Mouse (Mus musculus) liver, embryonic 15.5 days (tissue): ENCODE data around the gene Hivep3. TPM values are rescaled to one million over a fixed set of nuclear protein-coding genes. Genes with fewer than 3 reads are reported as not detected.

Experiments used
- ATAC-seq: fragments of 200-750 bp; cut with Nextera tagmentation; 2 replicates; pipeline ENCODE4 v1.8.0; 2017; ENCODE audit warnings: moderate number of reproducible peaks, mild to moderate bottlenecking, moderate library complexity; ENCODE audit not compliant: insufficient read depth
- H3K27ac ChIP-seq: fragments of 300-500 bp; sonication (generic); replicated peaks from 2 replicates; pipeline ENCODE4 v1.5.1; 2015; ENCODE audit warnings: mild to moderate bottlenecking, inconsistent platforms
- H3K27me3 ChIP-seq: fragments of 300-500 bp; sonication (generic); 2 replicates; pipeline ENCODE4 v1.6.1; 2015; ENCODE audit warnings: mild to moderate bottlenecking, inconsistent platforms
- H3K36me3 ChIP-seq: fragments of 300-500 bp; sonication (generic); replicated peaks from 2 replicates; pipeline ENCODE4 v1.6.1; 2015; ENCODE audit warnings: moderate library complexity, mild to moderate bottlenecking, inconsistent platforms
- H3K4me1 ChIP-seq: fragments of 300-500 bp; sonication (generic); replicated peaks from 2 replicates; pipeline ENCODE4 v1.6.1; 2015; ENCODE audit warnings: inconsistent platforms
- H3K4me2 ChIP-seq: fragments of 300-500 bp; sonication (generic); 2 replicates; pipeline ENCODE4 v1.6.1; 2015; ENCODE audit warnings: moderate library complexity, mild to moderate bottlenecking, inconsistent platforms
- H3K4me3 ChIP-seq: fragments of 300-500 bp; sonication (generic); replicated peaks from 2 replicates; pipeline ENCODE4 v1.5.1; 2015; ENCODE audit warnings: mild to moderate bottlenecking, inconsistent platforms
- H3K9ac ChIP-seq: fragments of 300-500 bp; sonication (generic); 2 replicates; pipeline ENCODE4 v1.6.1; 2015; ENCODE audit warnings: moderate library complexity, mild to moderate bottlenecking, inconsistent platforms
- H3K9me3 ChIP-seq: fragments of 300-500 bp; sonication (generic); replicated peaks from 2 replicates; pipeline ENCODE4 v1.6.1; 2016; ENCODE audit warnings: inconsistent platforms
- WGBS: fragments of 180-500 bp; shearing (Covaris S2); methylation state at CpG from one replicate; pipeline ENCODE4 v1.1.7; 2015; ENCODE audit warnings: mixed read lengths; ENCODE audit not compliant: insufficient replicate concordance; 5-methylcytosine and 5-hydroxymethylcytosine counted together
- polyA plus RNA-seq: library from polyadenylated mRNA; unstranded; fragments of >200 nt; fragmentation: Nextera tagmentation; extraction: Ambion mirVana; gene quantifications from 2 replicates; pipeline ENCODE4 v1.2.1, GENCODE M21; 2015

Gene Hivep3
- polyA plus RNA-seq, 1 experiment from 2014 or later = 1.9 TPM

GRCm38 (mm10) chr4:120162586-120162985, 429.0 kb downstream of the Hivep3 start:
- no peak for ATAC-seq
- Histone ChIP-seq H3K9me3 (no peaks in the 10 kb centered on the region), H3K36me3 (no peaks in the 10 kb centered on the region), H3K4me2 (no peak overlapping the region), H3K4me1 (no peaks in the 10 kb centered on the region), H3K27ac (no peak overlapping the region), H3K27me3 (peaks cover 9% of the 10 kb centered on the region), H3K4me3 (no peak overlapping the region), H3K9ac (no peak overlapping the region)
- 66% methylated on average over 8 of the region's 8 CpGs for WGBS

GRCm38 (mm10) chr4:120163242-120163641, 429.7 kb downstream of the Hivep3 start:
- no peak for ATAC-seq
- Histone ChIP-seq H3K36me3 (no peaks in the 10 kb centered on the region), H3K9me3 (no peaks in the 10 kb centered on the region), H3K4me3 (no peak overlapping the region), H3K27ac (no peak overlapping the region), H3K9ac (no peak overlapping the region), H3K4me2 (no peak overlapping the region), H3K27me3 (peaks cover 9% of the 10 kb centered on the region), H3K4me1 (no peaks in the 10 kb centered on the region)
- 60% methylated on average over 11 of the region's 11 CpGs for WGBS

- no peak for ATAC-seq
- WGBS = 57% methylated on average over 5 of the region's 5 CpGs
- Histone ChIP-seq H3K27ac (no peak overlapping the region), H3K4me3 (no peak overlapping the region), H3K9me3 (no peaks in the 10 kb centered on the region), H3K9ac (no peak overlapping the region), H3K36me3 (no peaks in the 10 kb centered on the region), H3K4me2 (no peak overlapping the region), H3K4me1 (no peaks in the 10 kb centered on the region), H3K27me3 (peaks cover 9% of the 10 kb centered on the region)
These were observed 430.7 kb downstream of the Hivep3 start for GRCm38 (mm10) chr4:120164316-120164715.

GRCm38 (mm10) chr4:120167778-120168177, 434.2 kb downstream of the Hivep3 start:
- Histone ChIP-seq H3K4me2 (no peak overlapping the region), H3K9ac (no peak overlapping the region), H3K27ac (no peak overlapping the region), H3K27me3 (no peaks in the 10 kb centered on the region), H3K4me1 (no peaks in the 10 kb centered on the region), H3K9me3 (no peaks in the 10 kb centered on the region), H3K36me3 (no peaks in the 10 kb centered on the region), H3K4me3 (no peak overlapping the region)
- WGBS = 85% methylated on average over 6 of the region's 6 CpGs
- no peak for ATAC-seq

GRCm38 (mm10) chr4:120168346-120168745, 434.8 kb downstream of the Hivep3 start:
- Histone ChIP-seq H3K36me3 (no peaks in the 10 kb centered on the region), H3K9ac (no peak overlapping the region), H3K4me1 (no peaks in the 10 kb centered on the region), H3K4me2 (no peak overlapping the region), H3K4me3 (no peak overlapping the region), H3K9me3 (no peaks in the 10 kb centered on the region), H3K27me3 (no peaks in the 10 kb centered on the region), H3K27ac (no peak overlapping the region)
- no peak for ATAC-seq
- 57% methylated on average over 4 of the region's 4 CpGs for WGBS

- 34% methylated on average over 9 of the region's 9 CpGs for WGBS
- no peak overlapping the region for H3K4me3 ChIP-seq
- H3K4me1 ChIP-seq = no peaks in the 10 kb centered on the region
- no peak overlapping the region for H3K27ac ChIP-seq
- H3K9ac ChIP-seq = no peak overlapping the region
- H3K9me3 ChIP-seq = no peaks in the 10 kb centered on the region
- no peak for ATAC-seq
- no peaks in the 10 kb centered on the region for H3K27me3 ChIP-seq
- H3K4me2 ChIP-seq = no peak overlapping the region
- H3K36me3 ChIP-seq = no peaks in the 10 kb centered on the region
These were observed 436.9 kb downstream of the Hivep3 start for GRCm38 (mm10) chr4:120170387-120170936.

- H3K4me2 ChIP-seq = no peak overlapping the region
- no peaks in the 10 kb centered on the region for H3K9me3 ChIP-seq
- H3K4me3 ChIP-seq = no peak overlapping the region
- ATAC-seq = no peak
- no peaks in the 10 kb centered on the region for H3K4me1 ChIP-seq
- no peak overlapping the region for H3K27ac ChIP-seq
- WGBS = 35% methylated on average over 7 of the region's 7 CpGs
- no peak overlapping the region for H3K9ac ChIP-seq
- H3K36me3 ChIP-seq = no peaks in the 10 kb centered on the region
- H3K27me3 ChIP-seq = no peaks in the 10 kb centered on the region
These were observed 438.6 kb downstream of the Hivep3 start for GRCm38 (mm10) chr4:120172050-120172684.

- Histone ChIP-seq H3K9me3 (no peaks in the 10 kb centered on the region), H3K4me3 (no peak overlapping the region), H3K36me3 (no peaks in the 10 kb centered on the region), H3K4me1 (no peaks in the 10 kb centered on the region), H3K27ac (no peak overlapping the region), H3K9ac (no peak overlapping the region), H3K27me3 (no peaks in the 10 kb centered on the region), H3K4me2 (no peak overlapping the region)
- WGBS = 64% methylated on average over 4 of the region's 4 CpGs
- no peak for ATAC-seq
These were observed 445.5 kb downstream of the Hivep3 start for GRCm38 (mm10) chr4:120179123-120179522.

- Histone ChIP-seq H3K27ac (no peak overlapping the region), H3K4me1 (no peaks in the 10 kb centered on the region), H3K9me3 (no peaks in the 10 kb centered on the region), H3K27me3 (no peaks in the 10 kb centered on the region), H3K4me2 (no peak overlapping the region), H3K4me3 (no peak overlapping the region), H3K9ac (no peak overlapping the region), H3K36me3 (no peaks in the 10 kb centered on the region)
- ATAC-seq = no peak
These were observed 447.0 kb downstream of the Hivep3 start for GRCm38 (mm10) chr4:120180535-120180934.

GRCm38 (mm10) chr4:120184374-120184991, 450.9 kb downstream of the Hivep3 start:
- WGBS = 11% methylated on average over 5 of the region's 5 CpGs
- H3K9me3 ChIP-seq = no peaks in the 10 kb centered on the region
- no peaks in the 10 kb centered on the region for H3K36me3 ChIP-seq
- no peak overlapping the region for H3K4me2 ChIP-seq
- H3K4me3 ChIP-seq = no peak overlapping the region
- H3K4me1 ChIP-seq = no peaks in the 10 kb centered on the region
- no peak overlapping the region for H3K27ac ChIP-seq
- H3K9ac ChIP-seq = no peak overlapping the region
- ATAC-seq = no peak
- H3K27me3 ChIP-seq = no peaks in the 10 kb centered on the region

GRCm38 (mm10) chr4:120186441-120186840, 452.9 kb downstream of the Hivep3 start:
- 71% methylated on average over 1 of the region's 1 CpGs for WGBS
- H3K27ac ChIP-seq = no peak overlapping the region
- H3K4me2 ChIP-seq = no peak overlapping the region
- no peak overlapping the region for H3K9ac ChIP-seq
- H3K27me3 ChIP-seq = no peaks in the 10 kb centered on the region
- H3K9me3 ChIP-seq = no peaks in the 10 kb centered on the region
- no peak for ATAC-seq
- H3K4me1 ChIP-seq = no peaks in the 10 kb centered on the region
- H3K36me3 ChIP-seq = no peaks in the 10 kb centered on the region
- H3K4me3 ChIP-seq = no peak overlapping the region

GRCm38 (mm10) chr4:120186934-120187333, 453.4 kb downstream of the Hivep3 start:
- Histone ChIP-seq H3K4me1 (no peaks in the 10 kb centered on the region), H3K9ac (no peak overlapping the region), H3K4me2 (no peak overlapping the region), H3K9me3 (no peaks in the 10 kb centered on the region), H3K36me3 (no peaks in the 10 kb centered on the region), H3K4me3 (no peak overlapping the region), H3K27me3 (no peaks in the 10 kb centered on the region), H3K27ac (no peak overlapping the region)
- WGBS = 8% methylated on average over 4 of the region's 4 CpGs
- ATAC-seq = no peak
